Comparison of ENCODE assay signal across 26 mouse cellular contexts in the genomic region with DNA sequence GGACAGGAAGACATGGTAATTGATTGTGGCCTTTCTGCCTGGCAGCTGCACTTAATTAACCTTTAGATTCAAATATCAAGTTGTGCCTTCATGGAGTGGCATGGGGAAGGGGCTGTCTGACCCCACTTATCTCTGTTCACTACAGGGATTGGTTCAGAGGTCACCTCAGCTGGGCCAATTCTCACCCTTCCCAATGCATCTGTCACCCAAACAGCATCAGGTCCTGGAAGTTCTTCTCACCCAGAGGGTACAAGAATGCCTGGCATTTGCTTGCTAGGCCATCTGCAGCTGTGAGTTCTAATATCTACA.
DNase-seq lines count a peak whose midpoint lies in the region; ATAC-seq and TF ChIP-seq lines count a peak whose summit lies in the region.
"Had no signal": no experiment of that assay in that cellular context is flagged by ENCODE, and none has a peak within 500 bp of the region (broad histone marks: within the 10 kb centered on the region; RNA-seq: fewer than 3 reads in every experiment).

No protein-coding gene starts in this region.

- H3K4me3 ChIP-seq in hindbrain, embryonic 11.5 days (ENCODE audit: low read depth, low read length): no peak overlapping the region
- H3K4me3 ChIP-seq in hindbrain, postnatal 0 days (ENCODE audit: low read length): no peak overlapping the region
- H3K4me3 ChIP-seq: embryonic facial prominence, embryonic 13.5 days; erythroblast, embryonic 14.5 days; heart, embryonic 12.5 days; intestine, embryonic 15.5 days; limb, embryonic 12.5 days; neural tube, embryonic 12.5 days had no signal

- H3K4me1 ChIP-seq in hindbrain, embryonic 11.5 days (replicated peaks; ENCODE audit: control insufficient read depth, insufficient read depth, low read length): peaks cover 4% of the 10 kb centered on the region; the same call in 1 of the 2 replicates
- H3K4me1 ChIP-seq in hindbrain, postnatal 0 days (ENCODE audit: insufficient read depth, low read length): no peaks in the 10 kb centered on the region
- H3K4me1 ChIP-seq: embryonic facial prominence, embryonic 13.5 days; heart, embryonic 12.5 days; intestine, embryonic 15.5 days; neural tube, embryonic 12.5 days had no signal

- DNase-seq in Muller cell, postnatal 12 days (ENCODE audit: inconsistent ontology term): peak; percentile 74
- peak; percentile 53 for DNase-seq in embryo, embryonic 10 days (ENCODE audit: low spot score)
- DNase-seq in hindbrain, embryonic 11.5 days (ENCODE audit: low spot score): no peak
- DNase-seq in hindbrain, postnatal 0 days (ENCODE audit: low spot score): peak; percentile 10
- DNase-seq in layer of hippocampus, postnatal 14 days (ENCODE audit: low spot score in 2 of 2): no peak
- DNase-seq in layer of hippocampus, adult 8-10 months (ENCODE audit: low spot score in 2 of 2): no peak
- DNase-seq in thymus, adult 18-20 months: no peak
- DNase-seq: adrenal gland, postnatal 25 days; cerebellum, adult 9-10 months; gastrocnemius, postnatal 14 days; heart, adult 18-20 months; heart, postnatal 14 days; kidney, adult 8-10 months; kidney, postnatal 14 days; layer of hippocampus, postnatal 36 days; liver, postnatal 0 days; thymus, postnatal 36 days had no signal

- no peaks in the 10 kb centered on the region for H3K36me3 ChIP-seq in hindbrain, embryonic 11.5 days (ENCODE audit: control insufficient read depth, insufficient read depth, low read length)
- no peaks in the 10 kb centered on the region for H3K36me3 ChIP-seq in hindbrain, postnatal 0 days (ENCODE audit: insufficient read depth, low read length)
- H3K36me3 ChIP-seq: embryonic facial prominence, embryonic 13.5 days; heart, embryonic 12.5 days; intestine, embryonic 15.5 days; limb, embryonic 12.5 days; neural tube, embryonic 12.5 days had no signal

- no peak overlapping the region for H3K4me2 ChIP-seq in hindbrain, embryonic 11.5 days (replicated peaks; ENCODE audit: low read depth, low read length)
- H3K4me2 ChIP-seq in hindbrain, postnatal 0 days (ENCODE audit: low read depth, low read length): no peak overlapping the region
- H3K4me2 ChIP-seq: embryonic facial prominence, embryonic 13.5 days; heart, embryonic 12.5 days; intestine, embryonic 15.5 days; limb, embryonic 12.5 days; liver, embryonic 11.5 days; midbrain, embryonic 11.5 days; neural tube, embryonic 12.5 days had no signal

- TF ChIP-seq CTCF in hindbrain, postnatal 0 days (IDR thresholded peaks at IDR 0.05; ENCODE audit: low read depth): no peak

- no peak overlapping the region for H3K9ac ChIP-seq in hindbrain, embryonic 11.5 days (ENCODE audit: low read depth, low read length)
- no peak overlapping the region for H3K9ac ChIP-seq in hindbrain, postnatal 0 days (replicated peaks; ENCODE audit: low read length)
- H3K9ac ChIP-seq: embryonic facial prominence, embryonic 13.5 days; heart, embryonic 12.5 days; intestine, embryonic 15.5 days; limb, embryonic 12.5 days; liver, postnatal 0 days; neural tube, embryonic 12.5 days had no signal

- no peaks in the 10 kb centered on the region for H3K27me3 ChIP-seq in hindbrain, embryonic 11.5 days (ENCODE audit: control insufficient read depth, insufficient read depth, low read length)
- no peaks in the 10 kb centered on the region for H3K27me3 ChIP-seq in hindbrain, postnatal 0 days (ENCODE audit: insufficient read depth, low read length)
- H3K27me3 ChIP-seq: embryonic facial prominence, embryonic 13.5 days; heart, embryonic 12.5 days; intestine, embryonic 15.5 days; neural tube, embryonic 12.5 days had no signal

- no peaks in the 10 kb centered on the region for H3K9me3 ChIP-seq in hindbrain, embryonic 11.5 days (ENCODE audit: control insufficient read depth, low read length)
- no peaks in the 10 kb centered on the region for H3K9me3 ChIP-seq in hindbrain, postnatal 0 days (ENCODE audit: low read length)
- H3K9me3 ChIP-seq: embryonic facial prominence, embryonic 13.5 days; heart, embryonic 12.5 days; intestine, embryonic 15.5 days; limb, embryonic 12.5 days; neural tube, embryonic 12.5 days had no signal

- ATAC-seq in hindbrain, embryonic 11.5 days (ENCODE audit: low FRiP score): peak; percentile 58; the same call in 1 of the 2 replicates
- no peak; the same call in 1 of the 2 replicates for ATAC-seq in hindbrain, postnatal 0 days
- ATAC-seq: intestine, embryonic 15.5 days; liver, postnatal 0 days; lung, postnatal 0 days had no signal

- 0 out of 2 replicates have a peak overlapping the region, but pooled peaks have one; percentile 47 for H3K27ac ChIP-seq in hindbrain, embryonic 11.5 days (ENCODE audit: low read depth, low read length)
- no peak overlapping the region for H3K27ac ChIP-seq in hindbrain, postnatal 0 days
- H3K27ac ChIP-seq: embryonic facial prominence, embryonic 13.5 days; intestine, embryonic 15.5 days; limb, embryonic 12.5 days; neural tube, embryonic 12.5 days had no signal

Comparison
In these comparisons a context has a peak if more than half of its experiments do, and no peak if none do; other contexts are left out.
1. DNase-seq: peak in Muller cell, postnatal 12 days (single experiment), embryo, embryonic 10 days (single experiment) and hindbrain, postnatal 0 days (single experiment); none in hindbrain, embryonic 11.5 days (single experiment), layer of hippocampus, postnatal 14 days (0 of 2), layer of hippocampus, adult 8-10 months (0 of 2) and thymus, adult 18-20 months (0 of 2).